Mouse (Mus musculus): ENCODE data around the gene Olfr582. TPM values are rescaled to one million over a fixed set of nuclear protein-coding genes. Genes with fewer than 3 reads are reported as not detected.

Gene Olfr582
- polyA plus RNA-seq (2015; fragmentation: Nextera tagmentation; extraction: Ambion mirVana) = not detected in 2 replicates

DNA sequence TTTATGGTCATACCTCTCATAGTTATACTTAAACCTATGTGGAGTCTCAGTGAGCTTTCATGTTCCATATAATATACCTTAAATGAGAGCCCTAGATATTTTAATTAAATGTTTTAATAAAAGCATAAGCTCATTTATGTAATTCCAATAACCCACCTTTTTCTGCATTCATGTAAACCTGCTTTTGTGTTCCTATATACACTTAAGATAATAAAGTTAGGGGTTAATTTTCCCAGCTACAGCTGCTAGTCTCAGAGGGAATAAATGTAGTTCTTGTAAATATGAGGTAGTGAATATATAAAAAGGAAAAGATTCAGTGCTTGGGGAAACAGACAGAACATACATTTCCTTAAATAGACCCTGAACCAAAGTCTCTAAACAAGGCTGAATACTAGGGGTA lies at the start of gene Olfr582:
Gene Olfr582 (plus strand): TSS at position 301 of the 400 bp plus-strand sequence.
- Histone ChIP-seq H3K27ac (ENCODE audit: low read length) (no peak within 1 kb of the TSS), H3K9me3 (replicated peaks; ENCODE audit: control insufficient read depth, low read length) (no peaks in the 10 kb centered on the region), H3K4me1 (ENCODE audit: control insufficient read depth, insufficient read depth, low read length) (no peaks in the 10 kb centered on the region), H3K9ac (ENCODE audit: low read length) (no peak within 1 kb of the TSS), H3K4me3 (replicated peaks; ENCODE audit: low read length) (no peak within 1 kb of the TSS), H3K4me2 (ENCODE audit: low read depth, low read length) (no peak within 1 kb of the TSS), H3K27me3 (ENCODE audit: control insufficient read depth, insufficient read depth, low read length) (no peaks in the 10 kb centered on the region), H3K36me3 (ENCODE audit: control insufficient read depth, insufficient read depth, low read length) (no peaks in the 10 kb centered on the region)
- ATAC-seq (ENCODE audit: insufficient read depth, low FRiP score) = no peak

DNA sequence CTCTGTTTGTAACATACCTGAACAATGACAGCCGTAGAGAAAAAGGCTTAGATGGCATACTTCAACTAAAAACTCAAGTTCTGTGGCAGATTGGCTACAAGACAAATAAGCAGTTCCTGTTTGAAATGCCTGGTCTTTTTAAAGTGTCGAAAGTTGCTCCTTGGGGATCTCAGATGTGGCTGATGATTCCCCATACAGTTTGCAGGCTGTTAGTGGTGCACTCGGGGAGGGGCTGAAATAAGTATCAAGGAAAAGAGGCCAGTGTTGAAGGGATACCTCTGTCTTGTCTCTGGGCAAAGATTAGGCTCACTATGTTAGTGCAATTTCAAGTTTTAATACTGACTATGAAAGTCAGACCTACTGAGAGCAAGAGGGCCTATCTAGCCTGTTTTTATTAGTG lies 48.6 kb upstream of the Olfr582 start, which contains the start of gene Olfr578:
Gene Olfr578 (minus strand): TSS at position 101 of the 400 bp plus-strand sequence.
- no peak within 1 kb of the TSS for H3K4me2 ChIP-seq (ENCODE audit: low read depth, low read length)
- no peaks in the 10 kb centered on the region for H3K36me3 ChIP-seq (ENCODE audit: control insufficient read depth, insufficient read depth, low read length)
- no peak within 1 kb of the TSS for H3K9ac ChIP-seq (ENCODE audit: low read length)
- H3K27ac ChIP-seq (ENCODE audit: low read length) = no peak within 1 kb of the TSS
- no peaks in the 10 kb centered on the region for H3K9me3 ChIP-seq (replicated peaks; ENCODE audit: control insufficient read depth, low read length)
- no peaks in the 10 kb centered on the region for H3K4me1 ChIP-seq (ENCODE audit: control insufficient read depth, insufficient read depth, low read length)
- no peaks in the 10 kb centered on the region for H3K27me3 ChIP-seq (ENCODE audit: control insufficient read depth, insufficient read depth, low read length)
- no peak for ATAC-seq (ENCODE audit: insufficient read depth, low FRiP score)
- no peak within 1 kb of the TSS for H3K4me3 ChIP-seq (replicated peaks; ENCODE audit: low read length)
- 57% methylated on average over 3 of the region's 3 CpGs for WGBS

- no peak within 1 kb of the TSS for H3K4me3 ChIP-seq (replicated peaks; ENCODE audit: low read length)
- H3K4me1 ChIP-seq (ENCODE audit: control insufficient read depth, insufficient read depth, low read length) = no peaks in the 10 kb centered on the region
- no peak within 1 kb of the TSS for H3K4me2 ChIP-seq (ENCODE audit: low read depth, low read length)
- no peaks in the 10 kb centered on the region for H3K9me3 ChIP-seq (replicated peaks; ENCODE audit: control insufficient read depth, low read length)
- no peak for ATAC-seq (ENCODE audit: insufficient read depth, low FRiP score)
- WGBS = 78% methylated on average over 1 of the region's 1 CpGs
- no peak within 1 kb of the TSS for H3K9ac ChIP-seq (ENCODE audit: low read length)
- H3K36me3 ChIP-seq (ENCODE audit: control insufficient read depth, insufficient read depth, low read length) = no peaks in the 10 kb centered on the region
- H3K27ac ChIP-seq (ENCODE audit: low read length) = no peak within 1 kb of the TSS
- H3K27me3 ChIP-seq (ENCODE audit: control insufficient read depth, insufficient read depth, low read length) = no peaks in the 10 kb centered on the region
These were observed 13.2 kb downstream of the Olfr582 start, which contains the start of gene Olfr583 for GRCm38 (mm10) chr7:103051000-103051399. TSS of gene Olfr583 (plus strand) at chr7:103051300.

DNA sequence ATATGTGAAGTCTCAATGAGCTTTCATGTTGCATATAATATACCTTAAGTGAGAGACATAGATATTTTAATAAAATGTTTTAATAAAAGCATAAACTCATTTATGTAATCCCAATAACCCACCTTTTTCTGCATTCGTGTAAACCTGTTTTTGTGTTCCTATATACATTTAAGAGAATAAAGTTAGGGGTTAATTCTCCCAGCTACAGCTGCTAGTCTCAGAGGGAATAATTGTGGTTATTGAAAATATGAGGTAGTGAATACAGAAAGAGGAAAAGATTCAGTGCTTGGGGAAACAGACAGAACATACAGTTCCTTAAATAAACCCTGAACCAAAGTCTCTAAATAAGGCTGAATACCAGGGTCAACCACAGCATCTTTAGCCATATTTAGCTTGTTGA lies 43.8 kb downstream of the Olfr582 start, which contains the start of gene Olfr584:
Gene Olfr584 (plus strand): TSS at position 301 of the 400 bp plus-strand sequence.
- no peak for ATAC-seq (ENCODE audit: insufficient read depth, low FRiP score)
- WGBS = 70% methylated on average over 1 of the region's 1 CpGs

More for the DNA sequence above, 43.8 kb downstream of the Olfr582 start, which contains the start of gene Olfr584:
- Histone ChIP-seq H3K4me2 (ENCODE audit: low read depth, low read length) (no peak within 1 kb of the TSS), H3K27me3 (ENCODE audit: control insufficient read depth, insufficient read depth, low read length) (no peaks in the 10 kb centered on the region), H3K9me3 (replicated peaks; ENCODE audit: control insufficient read depth, low read length) (no peaks in the 10 kb centered on the region), H3K36me3 (ENCODE audit: control insufficient read depth, insufficient read depth, low read length) (no peaks in the 10 kb centered on the region), H3K27ac (ENCODE audit: low read length) (no peak within 1 kb of the TSS), H3K9ac (ENCODE audit: low read length) (no peak within 1 kb of the TSS), H3K4me3 (replicated peaks; ENCODE audit: low read length) (no peak within 1 kb of the TSS), H3K4me1 (ENCODE audit: control insufficient read depth, insufficient read depth, low read length) (no peaks in the 10 kb centered on the region)

Other genes starting within 250 kb of the Olfr582 start
- gene Olfr564, start 234.5 kb upstream of the Olfr582 start, polyA plus RNA-seq (2015; fragmentation: Nextera tagmentation; extraction: Ambion mirVana) = not detected in 2 replicates
- gene Olfr566, start 179.3 kb upstream of the Olfr582 start, polyA plus RNA-seq (2015; fragmentation: Nextera tagmentation; extraction: Ambion mirVana) = not detected in 2 replicates
- not detected in 2 replicates for gene Olfr568, start 160.9 kb upstream of the Olfr582 start, polyA plus RNA-seq (2015; fragmentation: Nextera tagmentation; extraction: Ambion mirVana)
- not detected in 2 replicates for gene Olfr569, start 147.1 kb upstream of the Olfr582 start, polyA plus RNA-seq (2015; fragmentation: Nextera tagmentation; extraction: Ambion mirVana)
- gene Olfr570, start 143.4 kb upstream of the Olfr582 start, polyA plus RNA-seq (2015; fragmentation: Nextera tagmentation; extraction: Ambion mirVana) = not detected in 2 replicates
- not detected in 2 replicates for gene Olfr571, start 120.5 kb upstream of the Olfr582 start, polyA plus RNA-seq (2015; fragmentation: Nextera tagmentation; extraction: Ambion mirVana)
- gene Olfr572, start 113.6 kb upstream of the Olfr582 start, polyA plus RNA-seq (2015; fragmentation: Nextera tagmentation; extraction: Ambion mirVana) = not detected in 2 replicates
- not detected in 2 replicates for gene Olfr573-ps1, start 95.4 kb upstream of the Olfr582 start, polyA plus RNA-seq (2015; fragmentation: Nextera tagmentation; extraction: Ambion mirVana)
- not detected in 2 replicates for gene Olfr574, start 89.6 kb upstream of the Olfr582 start, polyA plus RNA-seq (2015; fragmentation: Nextera tagmentation; extraction: Ambion mirVana)
- gene Olfr575, start 79.2 kb upstream of the Olfr582 start, polyA plus RNA-seq (2015; fragmentation: Nextera tagmentation; extraction: Ambion mirVana) = not detected in 2 replicates
- not detected in 2 replicates for gene Olfr576, start 75.4 kb upstream of the Olfr582 start, polyA plus RNA-seq (2015; fragmentation: Nextera tagmentation; extraction: Ambion mirVana)
- not detected in 2 replicates for gene Olfr577, start 62.1 kb upstream of the Olfr582 start, polyA plus RNA-seq (2015; fragmentation: Nextera tagmentation; extraction: Ambion mirVana)
- gene Olfr578, start 48.7 kb upstream of the Olfr582 start, polyA plus RNA-seq (2015; fragmentation: Nextera tagmentation; extraction: Ambion mirVana) = not detected in 2 replicates
- not detected in 2 replicates for gene Olfr583, start 13.3 kb downstream of the Olfr582 start, polyA plus RNA-seq (2015; fragmentation: Nextera tagmentation; extraction: Ambion mirVana)
- gene Olfr584, start 43.9 kb downstream of the Olfr582 start, polyA plus RNA-seq (2015; fragmentation: Nextera tagmentation; extraction: Ambion mirVana) = not detected in 2 replicates
- gene Olfr585, start 59.7 kb downstream of the Olfr582 start, polyA plus RNA-seq (2015; fragmentation: Nextera tagmentation; extraction: Ambion mirVana) = not detected in 2 replicates
- not detected in 2 replicates for gene Olfr586, start 87.6 kb downstream of the Olfr582 start, polyA plus RNA-seq (2015; fragmentation: Nextera tagmentation; extraction: Ambion mirVana)
- not detected in 2 replicates for gene Olfr588-ps1, start 102.9 kb downstream of the Olfr582 start, polyA plus RNA-seq (2015; fragmentation: Nextera tagmentation; extraction: Ambion mirVana)
- gene Olfr589, start 118.3 kb downstream of the Olfr582 start, polyA plus RNA-seq (2015; fragmentation: Nextera tagmentation; extraction: Ambion mirVana) = not detected in 2 replicates
- not detected in 2 replicates for gene Olfr591, start 140.3 kb downstream of the Olfr582 start, polyA plus RNA-seq (2015; fragmentation: Nextera tagmentation; extraction: Ambion mirVana)
- gene Olfr592, start 146.8 kb downstream of the Olfr582 start, polyA plus RNA-seq (2015; fragmentation: Nextera tagmentation; extraction: Ambion mirVana) = not detected in 2 replicates
- not detected in 2 replicates for gene Olfr593, start 173.8 kb downstream of the Olfr582 start, polyA plus RNA-seq (2015; fragmentation: Nextera tagmentation; extraction: Ambion mirVana)
- not detected in 2 replicates for gene Olfr594, start 179.0 kb downstream of the Olfr582 start, polyA plus RNA-seq (2015; fragmentation: Nextera tagmentation; extraction: Ambion mirVana)
- gene Usp17ld, start 214.5 kb downstream of the Olfr582 start, polyA plus RNA-seq (2015; fragmentation: Nextera tagmentation; extraction: Ambion mirVana) = not detected in 2 replicates

Measured in stomach, embryonic 16.5 days (tissue).